Mouse (Mus musculus) common myeloid progenitor, adult 5-6 weeks (primary cell): ENCODE measurements at regions not wholly inside any gene's neighbourhood (a gene's known extent, or its start where the extent isn't known, plus 50 kb on each side); places are given as distances from the start of the nearest gene placed in this dataset.

ENCODE experiments used
- ATAC-seq: replicated peaks from 2 replicates; pipeline ENCODE4 v1.8.0; 2016; ENCODE audit warnings: low read depth, mild to moderate bottlenecking, moderate TSS enrichment, inconsistent platforms; ENCODE audit not compliant: poor library complexity, severe bottlenecking

GRCm38 (mm10) chr13:111096071-111096470 is 158.7 kb upstream of the Actbl2 start:
- no peak for ATAC-seq

- ATAC-seq, result no peak
Observed at GRCm38 (mm10) chr13:111097336-111097735, 157.5 kb upstream of the Actbl2 start.

GRCm38 (mm10) chr13:111098738-111099137 is 156.1 kb upstream of the Actbl2 start:
- no peak for ATAC-seq

- no peak; the same call in 1 of the 2 replicates for ATAC-seq
Observed at GRCm38 (mm10) chr13:111099252-111099651, 155.6 kb upstream of the Actbl2 start.

GRCm38 (mm10) chr13:111100448-111100847 is 154.4 kb upstream of the Actbl2 start:
- ATAC-seq, result no peak

- no peak for ATAC-seq
Observed at GRCm38 (mm10) chr13:111104567-111105219, 150.1 kb upstream of the Actbl2 start.

GRCm38 (mm10) chr13:111131108-111131507 is 123.7 kb upstream of the Actbl2 start:
- ATAC-seq, result no peak

- no peak for ATAC-seq
Observed at GRCm38 (mm10) chr13:111136392-111136791, 118.4 kb upstream of the Actbl2 start.

GRCm38 (mm10) chr13:111142757-111143420 is 111.9 kb upstream of the Actbl2 start:
- ATAC-seq, result no peak

GRCm38 (mm10) chr13:111144721-111145120 is 110.1 kb upstream of the Actbl2 start:
- ATAC-seq, result no peak

- no peak for ATAC-seq
Observed at GRCm38 (mm10) chr13:111157921-111158638, 96.7 kb upstream of the Actbl2 start.

- ATAC-seq, result no peak
Observed at GRCm38 (mm10) chr13:111159498-111159897, 95.3 kb upstream of the Actbl2 start.

GRCm38 (mm10) chr13:111165538-111165937 is 89.3 kb upstream of the Actbl2 start:
- no peak for ATAC-seq

GRCm38 (mm10) chr13:111170269-111171165 is 84.3 kb upstream of the Actbl2 start:
- no peak for ATAC-seq

- ATAC-seq, result no peak
Observed at GRCm38 (mm10) chr13:111179186-111179585, 75.6 kb upstream of the Actbl2 start.

- no peak for ATAC-seq
Observed at GRCm38 (mm10) chr13:111183293-111183692, 71.5 kb upstream of the Actbl2 start.

GRCm38 (mm10) chr13:111185799-111186198 is 69.0 kb upstream of the Actbl2 start:
- ATAC-seq, result no peak

GRCm38 (mm10) chr13:111186833-111187232 is 68.0 kb upstream of the Actbl2 start:
- ATAC-seq, result no peak

- no peak for ATAC-seq
Observed at GRCm38 (mm10) chr13:111193919-111194318, 60.9 kb upstream of the Actbl2 start.

- no peak for ATAC-seq
Observed at GRCm38 (mm10) chr13:111194337-111194736, 60.5 kb upstream of the Actbl2 start.
